Mouse (Mus musculus) stomach, postnatal 0 days (tissue): ENCODE data around the gene Bmp8a.

ENCODE experiments used
- CTCF ChIP-seq: IDR thresholded peaks from 2 replicates; pipeline ENCODE4 v1.5.1; 2016; ENCODE audit warnings: antibody characterized with exemption, low read depth, mild to moderate bottlenecking, moderate library complexity
- EP300 ChIP-seq: optimal IDR thresholded peaks from 2 replicates; pipeline ENCODE3; 2016; ENCODE audit warnings: antibody characterized with exemption

DNA sequence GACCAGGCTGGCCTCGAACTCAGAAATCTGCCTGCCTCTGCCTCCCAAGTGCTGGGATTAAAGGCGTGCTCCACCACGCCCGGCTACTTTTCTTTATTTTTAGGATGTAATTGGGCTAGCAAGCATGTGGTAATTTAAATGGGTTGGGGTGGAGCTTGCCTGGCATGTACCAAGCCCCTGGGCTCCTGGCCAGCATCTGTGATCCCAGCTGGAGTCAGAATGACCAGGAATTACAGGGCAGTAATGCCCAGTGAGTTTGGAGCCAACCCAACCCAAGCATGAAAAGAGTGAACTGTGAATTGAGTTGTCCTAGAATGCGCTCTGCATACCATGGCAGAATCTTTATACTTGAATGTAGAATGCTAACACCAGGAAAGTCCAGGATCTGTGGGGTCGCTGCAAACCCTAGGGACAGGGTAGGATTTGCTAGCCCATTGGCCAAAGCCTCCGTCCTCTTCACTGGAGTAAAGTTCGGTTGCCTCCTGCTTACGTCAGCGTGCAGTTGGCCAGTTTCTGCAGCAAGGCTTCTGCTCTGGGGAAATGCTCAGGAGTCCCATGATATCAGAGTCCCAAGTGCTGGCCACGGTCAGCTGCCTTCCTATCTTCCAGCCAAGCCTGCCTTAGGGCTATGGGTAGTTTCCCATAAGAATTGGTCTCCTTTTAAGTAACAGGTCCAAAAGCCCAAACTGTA, 43.9 kb downstream of the Bmp8a start:
- TF ChIP-seq CTCF: no peak
- no peak for TF ChIP-seq EP300
